Mouse (Mus musculus): ENCODE measurements at regions not wholly inside any gene's neighbourhood (a gene's known extent, or its start where the extent isn't known, plus 50 kb on each side); places are given as distances from the start of the nearest gene placed in this dataset.

DNA sequence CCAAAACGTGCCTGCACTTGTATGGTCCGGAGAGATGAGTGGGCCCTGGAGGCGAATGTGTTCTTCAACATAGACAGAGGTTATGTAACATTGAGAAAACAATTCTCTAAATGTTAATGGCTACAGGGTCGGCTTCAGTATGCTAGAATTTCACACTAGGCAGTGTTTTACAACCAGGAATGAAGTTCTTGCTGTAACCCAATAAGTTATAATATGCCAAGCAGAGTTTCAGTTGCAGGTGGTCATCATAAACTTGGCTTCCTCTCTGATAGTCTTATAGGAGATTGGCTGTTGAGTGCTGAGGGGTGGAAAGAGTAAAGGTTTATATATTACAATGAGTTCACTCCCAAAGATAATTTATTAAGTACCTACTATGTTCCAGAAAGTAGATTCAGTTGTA, 64.8 kb upstream of the Cenpw start:
- DNase-seq (ENCODE audit: extremely low spot score, low spot score) = no peak

DNA sequence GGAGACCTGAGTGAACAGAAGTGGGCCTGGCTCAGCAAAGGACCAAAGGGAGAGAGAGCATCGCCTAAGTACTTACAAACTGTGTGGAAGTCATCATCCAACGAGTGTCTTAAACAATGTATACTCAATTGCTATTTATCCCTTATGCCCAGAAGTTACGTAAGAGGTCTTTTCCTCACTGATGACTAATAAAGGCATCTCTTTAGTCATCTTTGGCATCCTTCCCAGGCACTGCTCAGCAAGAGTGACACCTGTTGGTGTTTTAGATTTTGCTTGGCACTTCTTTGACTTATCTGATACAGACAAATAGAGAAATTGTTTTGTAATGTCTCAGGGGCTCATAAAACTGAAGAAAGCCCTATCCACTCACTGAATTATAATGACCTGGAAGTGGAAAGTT, 59.4 kb upstream of the Cenpw start:
- DNase-seq (ENCODE audit: extremely low spot score, low spot score) = no peak

DNA sequence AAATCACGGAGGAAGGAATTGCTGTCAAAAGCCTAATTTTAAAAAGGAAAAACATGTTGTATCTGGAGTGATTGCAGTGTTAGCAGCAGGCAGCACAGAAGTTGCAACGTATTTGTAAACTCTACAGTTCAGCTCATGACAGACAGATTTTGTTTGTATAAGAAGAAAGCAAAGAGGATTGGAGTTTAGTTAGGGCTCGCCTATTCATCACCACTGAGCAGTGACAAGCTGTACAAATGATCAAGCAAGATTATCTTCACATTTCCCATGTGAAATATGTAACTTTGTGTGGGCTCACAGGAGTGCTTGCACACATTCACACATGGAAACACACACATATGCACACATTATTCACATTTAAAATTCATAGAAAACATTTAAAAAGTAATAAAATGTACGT, 57.5 kb upstream of the Cenpw start:
- DNase-seq (ENCODE audit: extremely low spot score, low spot score) = no peak
